Mouse (Mus musculus) gastrocnemius, postnatal 14 days (tissue): ENCODE measurements around the gene 6430628N08Rik. TPM values are rescaled to one million over a fixed set of nuclear protein-coding genes. Genes with fewer than 3 reads are reported as not detected.

ENCODE experiments used
- DNase-seq: peaks from one replicate; pipeline ENCODE4 v3.0.0; 2021; ENCODE audit warnings: mixed read lengths
- intact Hi-C: fragments of 180-260 bp; cut with DNase I; formaldehyde crosslinking; loops from one replicate; pipeline ENCODE4 v1.15.1; 2025; ENCODE audit warnings: low total_unique reads
- long read RNA-seq, 2 experiments: library from polyadenylated mRNA; stranded (forward); transcript quantifications; one replicate each; pipeline ENCODE4 v2.0.0; 2021
- total RNA-seq, 2 experiments: library from RNA; stranded (reverse); gene quantifications; 2 replicates each; pipeline ENCODE4 v1.2.3; 2021

The 6430628N08Rik gene
- not detected for total RNA-seq
- long read RNA-seq, experiment 1, result 0 reads
- long read RNA-seq, experiment 2, result 0 reads

- intact Hi-C loops, result no loop called here
Measured at GRCm38 (mm10) chr4:115890553-115890952, at the start of gene 6430628N08Rik. Gene 6430628N08Rik, plus strand, starts transcription at chr4:115890665.

GRCm38 (mm10) chr4:115840842-115841241 is 49.6 kb upstream of the 6430628N08Rik start:
- intact Hi-C loops, result no loop called here
- no peak for DNase-seq

More at GRCm38 (mm10) chr4:115890553-115890952, at the start of gene 6430628N08Rik:
- DNase-seq, result no peak

- intact Hi-C loops, result no loop called here
- no peak for DNase-seq
Measured at GRCm38 (mm10) chr4:115846656-115847055, 43.8 kb upstream of the 6430628N08Rik start.

GRCm38 (mm10) chr4:115847377-115847776 is 43.1 kb upstream of the 6430628N08Rik start:
- no peak for DNase-seq
- intact Hi-C loops, result no loop called here

GRCm38 (mm10) chr4:115848083-115848482 is 42.4 kb upstream of the 6430628N08Rik start:
- intact Hi-C loops, result no loop called here
- DNase-seq, result no peak

GRCm38 (mm10) chr4:115848990-115849677 is 41.3 kb upstream of the 6430628N08Rik start:
- DNase-seq, result no peak
- intact Hi-C loops, result no loop called here

- no peak for DNase-seq
- intact Hi-C loops, result no loop called here
Measured at GRCm38 (mm10) chr4:115850111-115850510, 40.4 kb upstream of the 6430628N08Rik start.

- intact Hi-C loops, result no loop called here
- DNase-seq, result no peak
Measured at GRCm38 (mm10) chr4:115850631-115851030, 39.8 kb upstream of the 6430628N08Rik start.

GRCm38 (mm10) chr4:115851569-115851968 is 38.9 kb upstream of the 6430628N08Rik start:
- DNase-seq, result no peak
- intact Hi-C loops, result no loop called here

GRCm38 (mm10) chr4:115855100-115855499 is 35.4 kb upstream of the 6430628N08Rik start:
- intact Hi-C loops, result no loop called here
- DNase-seq, result no peak

- intact Hi-C loops, result no loop called here
- no peak for DNase-seq
Measured at GRCm38 (mm10) chr4:115855609-115856008, 34.9 kb upstream of the 6430628N08Rik start.

- no peak for DNase-seq
- intact Hi-C loops, result no loop called here
Measured at GRCm38 (mm10) chr4:115856282-115856681, 34.2 kb upstream of the 6430628N08Rik start.

- intact Hi-C loops, result no loop called here
- no peak for DNase-seq
Measured at GRCm38 (mm10) chr4:115857293-115857883, 33.1 kb upstream of the 6430628N08Rik start.

- no peak for DNase-seq
- intact Hi-C loops, result no loop called here
Measured at GRCm38 (mm10) chr4:115863352-115863751, 27.1 kb upstream of the 6430628N08Rik start.

GRCm38 (mm10) chr4:115863880-115864279 is 26.6 kb upstream of the 6430628N08Rik start:
- no peak for DNase-seq
- intact Hi-C loops, result no loop called here

- DNase-seq, result no peak
- intact Hi-C loops, result no loop called here
Measured at GRCm38 (mm10) chr4:115869512-115870210, 20.8 kb upstream of the 6430628N08Rik start.

- DNase-seq, result no peak
- intact Hi-C loops, result no loop called here
Measured at GRCm38 (mm10) chr4:115873231-115873630, 17.2 kb upstream of the 6430628N08Rik start.

GRCm38 (mm10) chr4:115878216-115878678 is 12.2 kb upstream of the 6430628N08Rik start:
- intact Hi-C loops, result no loop called here

GRCm38 (mm10) chr4:115878828-115879227 is 11.6 kb upstream of the 6430628N08Rik start:
- intact Hi-C loops, result no loop called here

More at GRCm38 (mm10) chr4:115878216-115878678, 12.2 kb upstream of the 6430628N08Rik start:
- DNase-seq, result no peak

GRCm38 (mm10) chr4:115881183-115881582 is 9.3 kb upstream of the 6430628N08Rik start:
- intact Hi-C loops, result no loop called here
- DNase-seq, result no peak

More at GRCm38 (mm10) chr4:115878828-115879227, 11.6 kb upstream of the 6430628N08Rik start:
- no peak for DNase-seq
